Mouse (Mus musculus): ENCODE measurements at regions not wholly inside any gene's neighbourhood (a gene's known extent, or its start where the extent isn't known, plus 50 kb on each side); places are given as distances from the start of the nearest gene placed in this dataset.

GRCm38 (mm10) chr4:26965831-26966230, 619.1 kb upstream of the Manea start:
- DNase-seq (ENCODE audit: low read depth): no peak

DNA sequence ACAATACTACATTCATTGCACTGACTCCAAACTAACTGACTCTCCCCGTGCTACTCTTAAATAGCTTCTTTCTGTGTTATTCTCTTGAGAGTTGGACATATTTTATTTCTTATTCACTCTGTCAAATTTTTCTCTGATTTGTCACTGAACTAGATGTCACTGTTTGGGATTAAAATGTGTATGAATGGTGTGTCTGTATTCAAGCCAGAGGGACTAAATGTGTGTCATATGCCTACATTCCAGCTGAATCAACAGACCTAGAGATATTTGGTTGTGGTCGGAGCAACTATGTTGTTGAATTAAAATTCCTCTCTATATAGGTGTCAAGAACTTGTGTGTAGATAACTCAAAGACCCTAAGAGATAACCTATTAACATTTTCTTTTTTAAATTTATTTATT, 618.2 kb upstream of the Manea start:
- DNase-seq (ENCODE audit: low read depth): peak; percentile 3

GRCm38 (mm10) chr4:26944617-26945016, 597.9 kb upstream of the Manea start:
- no peak for DNase-seq (ENCODE audit: low read depth)

- DNase-seq (ENCODE audit: low read depth): peak; percentile 22
Observed at GRCm38 (mm10) chr4:26933988-26934798, 587.5 kb upstream of the Manea start.

GRCm38 (mm10) chr4:26929879-26930481, 583.3 kb upstream of the Manea start:
- peak; percentile 5 for DNase-seq (ENCODE audit: low read depth)

DNA sequence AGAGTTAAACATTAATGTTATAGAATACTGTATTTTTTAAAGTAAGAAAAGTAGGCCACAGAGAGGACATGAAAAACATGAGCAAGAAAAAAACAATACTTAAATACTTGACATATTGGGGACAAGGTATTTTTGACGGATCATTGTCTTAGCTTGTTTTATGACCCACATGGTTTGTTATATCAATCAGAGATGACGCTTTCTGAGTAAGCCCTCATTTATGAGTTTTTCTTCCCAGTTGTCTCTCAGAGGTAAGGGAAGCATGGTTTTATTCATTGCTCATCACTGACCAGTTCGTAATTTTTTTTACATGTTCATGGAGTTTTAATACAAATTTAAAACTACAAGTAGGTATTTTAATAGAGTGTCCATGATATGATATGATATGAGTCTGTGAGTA, 579.4 kb upstream of the Manea start:
- DNase-seq (ENCODE audit: low read depth): no peak

DNA sequence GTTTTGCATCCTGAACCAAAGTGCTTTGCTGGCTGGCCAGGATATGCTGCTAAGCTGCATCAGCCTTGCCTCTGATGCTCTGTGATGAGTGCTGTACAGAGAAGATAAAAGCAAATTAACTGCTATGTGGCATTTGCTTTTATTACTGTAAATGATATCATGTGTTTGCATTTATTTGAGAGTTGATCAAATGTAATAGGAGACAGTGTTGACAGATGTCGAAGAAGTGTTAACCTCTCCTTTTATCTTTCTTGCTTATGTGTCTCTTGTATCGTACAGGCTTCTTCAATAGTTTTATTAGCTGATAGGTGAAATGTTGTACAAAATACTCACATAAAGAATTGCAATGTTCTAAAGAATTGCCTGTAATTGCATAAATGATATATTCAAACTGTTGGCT, 541.8 kb upstream of the Manea start:
- DNase-seq (ENCODE audit: low read depth): no peak

DNA sequence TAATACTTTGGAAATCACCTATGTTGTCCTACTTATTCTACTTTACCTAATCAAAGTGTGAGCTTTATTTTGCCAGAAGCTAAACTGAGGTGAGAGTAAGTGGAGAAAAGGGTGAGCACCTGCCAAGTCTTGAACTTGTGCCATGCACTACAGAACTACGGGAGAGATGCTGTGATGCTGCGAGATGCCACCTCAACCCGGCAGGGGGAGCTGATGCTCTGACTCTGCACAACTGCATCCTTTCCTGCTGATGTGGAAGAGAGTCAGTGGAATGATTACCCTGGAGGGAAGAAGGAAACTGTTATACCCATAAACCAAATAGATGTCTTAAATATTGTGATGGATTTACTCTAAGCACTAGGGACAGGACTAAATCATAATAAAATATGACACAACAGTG, 532.3 kb upstream of the Manea start:
- DNase-seq (ENCODE audit: low read depth): peak; percentile 5

GRCm38 (mm10) chr4:26841761-26842160, 495.1 kb upstream of the Manea start:
- no peak for DNase-seq (ENCODE audit: low read depth)

GRCm38 (mm10) chr4:26800831-26801230, 454.1 kb upstream of the Manea start:
- DNase-seq (ENCODE audit: low read depth): no peak

DNA sequence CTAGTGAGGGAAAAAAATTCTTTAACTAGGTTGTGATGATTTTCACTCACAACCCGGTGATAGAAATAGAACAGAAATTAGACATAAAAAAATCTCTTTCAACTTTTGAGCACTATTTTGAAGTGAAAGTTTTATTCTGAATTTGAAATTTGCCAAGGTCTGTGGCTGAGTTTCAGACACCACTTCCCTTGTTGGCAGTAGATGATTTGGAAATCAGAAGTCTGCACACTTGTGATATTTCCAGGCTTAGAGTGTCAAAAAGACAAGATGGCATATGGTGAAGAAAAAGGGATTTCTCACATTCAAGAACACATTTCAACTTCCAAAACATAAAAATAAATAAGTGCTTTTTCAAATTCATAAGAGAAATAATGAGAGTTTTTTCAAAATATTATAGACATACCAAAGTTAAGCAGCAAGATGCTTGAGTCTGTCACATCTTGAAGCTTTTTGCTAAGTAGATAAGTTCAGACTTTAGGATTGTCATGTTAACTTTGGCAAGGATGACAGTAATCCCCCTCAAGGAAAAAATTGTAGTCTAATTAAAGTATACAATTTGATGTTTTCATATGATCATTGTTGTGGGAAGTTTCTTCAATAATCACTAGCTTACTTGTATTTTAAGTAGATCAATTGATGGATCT, 446.6 kb upstream of the Manea start:
- no peak for DNase-seq (ENCODE audit: low read depth)

- DNase-seq (ENCODE audit: low read depth): no peak
Observed at GRCm38 (mm10) chr4:26767896-26768295, 421.2 kb upstream of the Manea start.

DNA sequence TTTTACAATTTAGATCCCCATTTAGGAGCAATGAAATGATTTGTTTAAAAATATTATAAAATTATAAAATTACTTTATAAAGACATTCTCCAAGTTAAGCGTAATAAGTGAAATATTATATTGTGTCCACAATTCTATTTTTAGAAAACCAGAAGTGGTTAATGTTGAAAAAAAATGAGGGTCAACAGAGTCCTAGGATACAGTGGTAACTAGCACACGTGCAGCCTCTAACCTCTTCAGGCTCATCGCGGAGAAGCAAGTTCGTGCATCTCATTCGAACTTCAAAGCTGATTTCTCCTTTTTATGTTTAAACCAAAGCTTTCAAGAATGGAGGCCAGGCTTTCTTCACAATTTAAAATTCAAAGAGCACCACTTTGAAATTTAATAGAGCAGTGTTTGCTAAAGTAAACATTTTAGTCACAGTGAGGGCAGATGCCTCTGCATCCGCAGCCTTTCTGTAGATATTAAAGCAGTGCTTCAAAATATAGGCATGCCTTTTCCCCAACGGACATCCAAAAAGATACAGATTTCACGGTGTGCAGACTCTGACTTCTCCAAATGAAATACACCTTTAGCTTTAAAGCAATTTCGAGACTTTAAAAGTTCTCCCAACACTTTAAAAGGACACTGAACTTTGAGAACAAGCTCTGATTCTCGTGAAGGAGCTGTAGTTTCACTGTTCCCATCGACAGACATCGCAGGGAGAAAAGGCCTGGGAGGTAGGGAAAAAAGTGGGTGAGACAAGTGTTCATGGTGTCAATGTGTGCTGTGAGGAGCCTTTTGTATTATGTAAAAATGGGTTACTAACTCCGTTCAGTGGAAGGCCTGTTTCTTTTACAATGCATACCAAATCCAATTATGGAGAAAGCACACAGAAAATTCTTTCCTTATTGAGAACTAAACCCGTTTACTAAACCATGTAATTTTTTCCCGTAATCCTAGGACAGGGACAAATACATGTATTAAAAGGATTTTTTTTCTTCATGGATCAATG, 419.8 kb upstream of the Manea start:
- no peak for DNase-seq (ENCODE audit: low read depth)

GRCm38 (mm10) chr4:26740815-26741214, 394.1 kb upstream of the Manea start:
- peak; percentile 20 for DNase-seq (ENCODE audit: low read depth)

- no peak for DNase-seq (ENCODE audit: low read depth)
Observed at GRCm38 (mm10) chr4:26736381-26736780, 389.7 kb upstream of the Manea start.

- no peak for DNase-seq (ENCODE audit: low read depth)
Observed at GRCm38 (mm10) chr4:26714437-26714836, 367.7 kb upstream of the Manea start.

DNA sequence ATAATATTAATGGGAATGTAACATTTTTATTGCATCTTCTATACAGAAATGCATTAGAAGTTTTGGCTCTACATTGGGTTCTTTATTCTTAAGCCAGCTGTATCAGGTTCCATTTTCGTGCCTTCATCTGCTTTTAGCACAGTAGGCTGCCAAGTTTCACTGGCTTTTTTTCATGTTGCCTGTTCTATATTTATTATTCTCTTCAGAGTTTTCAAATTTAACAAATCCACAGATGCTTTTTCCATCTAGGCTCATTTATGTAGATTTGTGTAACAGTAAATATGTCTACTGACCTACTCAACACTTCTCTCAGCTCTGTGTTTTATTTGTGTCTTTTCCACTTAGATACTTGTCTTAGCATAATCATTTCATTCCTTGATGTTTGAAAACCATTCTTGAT, 363.3 kb upstream of the Manea start:
- no peak for DNase-seq (ENCODE audit: low read depth)

DNA sequence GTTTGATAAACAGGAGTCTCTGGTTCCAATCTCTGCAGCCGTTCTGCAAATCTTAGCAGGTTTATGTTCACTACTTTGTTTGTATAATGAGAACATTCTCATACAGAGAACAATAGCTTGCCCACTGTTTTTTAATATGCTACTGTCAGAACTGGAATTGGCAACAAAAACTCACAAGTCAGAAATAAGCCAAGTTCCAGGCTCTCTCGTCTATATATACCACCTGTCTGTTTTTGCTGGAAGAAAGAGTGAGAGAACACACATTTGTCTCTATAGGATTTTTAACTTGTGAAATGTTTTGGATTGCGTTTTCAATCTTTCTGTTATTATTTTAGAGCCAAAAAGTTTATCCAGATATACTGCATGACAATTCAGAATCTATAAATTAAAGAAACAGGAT, 349.3 kb upstream of the Manea start:
- no peak for DNase-seq (ENCODE audit: low read depth)
